Mouse (Mus musculus) stomach, embryonic 14.5 days (tissue): ENCODE results near the gene Ift81. TPM values are rescaled to one million over a fixed set of nuclear protein-coding genes. Genes with fewer than 3 reads are reported as not detected.

Experiments used
- ATAC-seq: fragments of 200-750 bp; cut with Nextera tagmentation; 2 replicates; pipeline ENCODE4 v1.8.0; 2017; ENCODE audit warnings: low read depth, moderate TSS enrichment; ENCODE audit not compliant: insufficient number of reproducible peaks, insufficient read depth, low FRiP score
- H3K27ac ChIP-seq: fragments of 300-500 bp; sonication (generic); 2 replicates; pipeline ENCODE4 v1.5.1; 2014; ENCODE audit warnings: mild to moderate bottlenecking, low read length, moderate library complexity, mixed read lengths
- H3K27me3 ChIP-seq: fragments of 300-500 bp; sonication (generic); 2 replicates; pipeline ENCODE4 v1.6.1; 2014; ENCODE audit warnings: low read length, control low read depth, mixed read lengths; ENCODE audit not compliant: control insufficient read depth, insufficient read depth
- H3K36me3 ChIP-seq: fragments of 300-500 bp; sonication (generic); 2 replicates; pipeline ENCODE4 v1.6.1; 2014; ENCODE audit warnings: mild to moderate bottlenecking, control low read depth, low read length, moderate library complexity, mixed read lengths; ENCODE audit not compliant: control insufficient read depth, insufficient read depth
- H3K4me1 ChIP-seq: fragments of 300-500 bp; sonication (generic); 2 replicates; pipeline ENCODE4 v1.6.1; 2014; ENCODE audit warnings: low read length, control low read depth, mixed read lengths; ENCODE audit not compliant: control insufficient read depth, insufficient read depth
- H3K4me2 ChIP-seq: fragments of 300-500 bp; sonication (generic); replicated peaks from 2 replicates; pipeline ENCODE4 v1.6.1; 2014; ENCODE audit warnings: low read depth, low read length, control low read depth
- H3K4me3 ChIP-seq: fragments of 300-500 bp; sonication (generic); 2 replicates; pipeline ENCODE4 v1.5.1; 2014; ENCODE audit warnings: low read depth, low read length, control low read depth
- H3K9ac ChIP-seq: fragments of 300-500 bp; sonication (generic); replicated peaks from 2 replicates; pipeline ENCODE4 v1.6.1; 2014; ENCODE audit warnings: low read depth, mild to moderate bottlenecking, control low read depth, low read length, moderate library complexity, mixed read lengths
- H3K9me3 ChIP-seq: fragments of 300-500 bp; sonication (generic); 2 replicates; pipeline ENCODE4 v1.6.1; 2016; ENCODE audit warnings: low read depth, low read length, control low read depth; ENCODE audit not compliant: control insufficient read depth
- WGBS: fragments of 180-500 bp; shearing (Covaris S2); extraction: QIAGEN DNeasy Blood & Tissue Kit; methylation state at CpG from one replicate; pipeline ENCODE4 v1.1.7; 2014; 5-methylcytosine and 5-hydroxymethylcytosine counted together
- polyA plus RNA-seq: library from polyadenylated mRNA; unstranded; fragments of >200 nt; fragmentation: Nextera tagmentation; extraction: Ambion mirVana; gene quantifications from 2 replicates; pipeline ENCODE4 v1.2.1, GENCODE M21; 2014

Gene Ift81
- polyA plus RNA-seq, 1 experiment from 2014 or later = 50.8 TPM

DNA sequence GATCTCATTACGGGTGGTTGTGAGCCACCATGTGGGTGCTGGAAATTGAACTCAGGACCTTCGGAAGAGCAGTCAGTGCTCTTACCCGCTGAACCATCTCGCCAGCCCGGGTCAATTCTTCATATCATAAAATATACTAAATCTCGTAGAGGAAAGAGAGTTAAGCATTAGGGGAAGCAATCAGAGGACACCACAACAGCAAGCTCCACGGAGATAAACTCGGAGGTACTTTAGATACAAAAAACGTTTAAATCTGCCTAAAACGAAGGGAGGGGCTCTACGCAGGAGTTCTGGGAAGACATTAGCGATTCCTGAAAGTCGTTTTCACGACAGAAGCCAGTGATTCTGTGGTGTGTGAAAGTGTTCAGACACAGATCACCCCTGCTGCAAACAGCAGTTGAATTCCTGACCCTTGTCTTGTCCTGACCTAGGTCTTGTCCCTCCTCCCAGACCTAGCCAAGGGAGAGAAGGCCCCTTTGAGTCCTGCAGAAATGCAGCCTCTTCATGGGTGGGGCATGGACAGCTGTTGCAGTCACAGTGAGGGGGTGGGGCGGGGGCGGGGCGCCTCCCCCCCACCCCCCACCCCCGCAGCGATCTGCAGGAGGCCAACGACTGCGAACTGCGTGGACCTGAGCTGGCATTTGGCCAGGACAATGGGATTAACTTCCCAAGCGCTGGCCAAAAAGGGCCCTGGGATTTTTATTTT lies 100.7 kb downstream of the Ift81 start:
- ATAC-seq = no peak
- WGBS = 42% methylated on average over 23 of the region's 23 CpGs
- H3K27me3 ChIP-seq = no peaks in the 10 kb centered on the region
- peaks cover 30% of the 10 kb centered on the region for H3K4me1 ChIP-seq
- no peaks in the 10 kb centered on the region for H3K36me3 ChIP-seq
- no peak overlapping the region for H3K4me3 ChIP-seq
- H3K9me3 ChIP-seq = no peaks in the 10 kb centered on the region
- H3K9ac ChIP-seq = no peak overlapping the region
- H3K27ac ChIP-seq = no peak overlapping the region
- peak overlapping the region; percentile 19 for H3K4me2 ChIP-seq

DNA sequence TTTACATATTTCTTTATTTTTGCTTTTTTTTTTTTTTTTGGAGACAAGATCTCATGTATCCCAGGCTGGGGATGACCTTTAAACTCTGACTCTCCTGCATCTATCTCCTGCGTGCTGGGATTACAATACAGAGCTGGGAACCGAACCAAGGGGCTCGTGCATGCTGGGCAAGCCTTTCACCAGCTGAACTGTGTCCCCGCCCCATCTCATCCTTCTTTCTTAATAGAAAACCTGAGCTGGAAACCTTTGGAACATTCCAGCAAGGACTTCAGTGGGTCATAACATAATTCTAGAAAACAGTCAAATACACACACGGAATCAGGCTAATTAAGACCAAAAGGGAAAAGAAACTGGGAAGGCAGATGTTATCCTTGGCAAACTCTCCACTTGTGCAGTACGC lies 102.3 kb downstream of the Ift81 start:
- Histone ChIP-seq H3K4me1 (peaks cover 23% of the 10 kb centered on the region), H3K36me3 (no peaks in the 10 kb centered on the region), H3K27me3 (no peaks in the 10 kb centered on the region), H3K4me2 (no peak overlapping the region), H3K9me3 (no peaks in the 10 kb centered on the region), H3K27ac (peak overlapping the region; percentile 79; the same call in 1 of the 2 replicates), H3K9ac (no peak overlapping the region), H3K4me3 (no peak overlapping the region)
- no peak for ATAC-seq
- WGBS = 58% methylated on average over 6 of the region's 6 CpGs

DNA sequence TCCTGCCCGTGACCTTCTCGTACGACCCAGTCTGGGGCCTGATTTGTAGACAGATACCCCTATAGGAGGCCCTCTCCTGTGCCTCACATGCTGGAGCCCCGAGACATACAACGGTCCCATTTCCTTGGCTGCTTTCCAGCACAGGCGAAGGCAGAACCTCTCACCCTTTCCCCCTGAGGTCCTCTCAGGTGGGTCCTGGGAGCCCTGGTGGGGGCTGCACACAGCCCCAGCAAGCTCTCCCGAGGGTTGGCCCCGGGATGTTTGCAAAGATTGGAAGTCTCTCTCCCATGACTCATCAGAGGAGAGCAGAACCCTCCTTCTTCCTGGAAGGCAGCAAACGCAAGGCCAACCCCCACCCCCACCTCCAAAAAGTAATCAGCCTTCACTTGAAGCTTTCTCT lies 102.9 kb downstream of the Ift81 start:
- ATAC-seq = peak; percentile 47
- Histone ChIP-seq H3K4me1 (peaks cover 23% of the 10 kb centered on the region), H3K27me3 (no peaks in the 10 kb centered on the region), H3K4me2 (no peak overlapping the region), H3K9me3 (no peaks in the 10 kb centered on the region), H3K9ac (no peak overlapping the region), H3K4me3 (no peak overlapping the region), H3K27ac (peak overlapping the region; percentile 79), H3K36me3 (no peaks in the 10 kb centered on the region)
- WGBS = 17% methylated on average over 9 of the region's 9 CpGs

DNA sequence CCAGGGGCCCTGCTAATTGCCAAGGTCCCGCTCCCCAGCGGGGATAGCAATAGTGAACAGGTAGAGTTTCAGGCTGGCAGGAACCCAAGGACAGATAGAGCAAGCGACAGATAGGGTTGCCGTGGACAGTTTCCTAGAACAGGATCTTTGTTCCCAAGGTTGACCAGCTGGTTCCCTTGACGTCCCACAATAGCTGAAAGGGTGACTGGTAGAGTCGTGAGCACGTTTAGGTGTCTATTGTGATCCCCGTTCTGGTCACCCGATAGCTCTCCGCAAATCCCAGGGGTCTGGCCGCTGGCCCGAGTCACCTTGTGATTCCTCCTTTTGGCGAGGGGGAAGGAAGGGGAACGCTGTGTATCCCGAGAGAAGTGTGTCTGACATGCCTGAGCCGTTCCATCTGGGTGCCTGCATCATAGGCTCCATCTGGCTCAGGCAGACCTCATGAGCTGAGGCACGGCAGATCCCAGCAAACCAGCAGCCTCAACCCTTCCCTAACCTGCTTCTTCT lies 103.6 kb downstream of the Ift81 start:
- Histone ChIP-seq H3K9ac (no peak overlapping the region), H3K4me2 (no peak overlapping the region; the same call in 1 of the 2 replicates), H3K27ac (peak overlapping the region; percentile 79), H3K27me3 (no peaks in the 10 kb centered on the region), H3K4me3 (no peak overlapping the region), H3K9me3 (no peaks in the 10 kb centered on the region), H3K36me3 (no peaks in the 10 kb centered on the region), H3K4me1 (peaks cover 23% of the 10 kb centered on the region)
- ATAC-seq = peak; percentile 51; the same call in 1 of the 2 replicates
- 44% methylated on average over 17 of the region's 17 CpGs for WGBS

DNA sequence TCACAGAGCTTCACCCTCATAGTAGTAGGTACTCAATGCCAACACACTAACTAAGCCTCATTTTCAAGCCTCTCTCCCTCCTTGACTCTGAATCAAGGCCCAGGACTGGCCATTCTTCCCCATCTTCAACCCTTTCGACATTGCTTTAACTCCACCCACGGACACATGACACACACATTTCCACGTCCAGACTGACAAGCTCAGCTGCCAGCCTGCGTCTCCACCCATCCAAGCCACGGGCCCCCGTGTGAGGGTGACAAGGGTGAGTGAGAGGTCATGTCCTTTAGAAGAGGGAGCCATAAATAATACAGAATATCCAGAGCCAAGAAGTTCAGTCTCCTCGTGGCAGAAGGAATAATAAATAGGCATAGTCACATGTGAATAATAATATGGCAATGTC lies 104.7 kb downstream of the Ift81 start:
- H3K4me2 ChIP-seq = no peak overlapping the region
- H3K36me3 ChIP-seq = no peaks in the 10 kb centered on the region
- no peaks in the 10 kb centered on the region for H3K27me3 ChIP-seq
- ATAC-seq = no peak
- no peak overlapping the region for H3K27ac ChIP-seq
- peaks cover 23% of the 10 kb centered on the region for H3K4me1 ChIP-seq
- H3K4me3 ChIP-seq = no peak overlapping the region
- H3K9me3 ChIP-seq = no peaks in the 10 kb centered on the region
- H3K9ac ChIP-seq = no peak overlapping the region
- 43% methylated on average over 7 of the region's 7 CpGs for WGBS

DNA sequence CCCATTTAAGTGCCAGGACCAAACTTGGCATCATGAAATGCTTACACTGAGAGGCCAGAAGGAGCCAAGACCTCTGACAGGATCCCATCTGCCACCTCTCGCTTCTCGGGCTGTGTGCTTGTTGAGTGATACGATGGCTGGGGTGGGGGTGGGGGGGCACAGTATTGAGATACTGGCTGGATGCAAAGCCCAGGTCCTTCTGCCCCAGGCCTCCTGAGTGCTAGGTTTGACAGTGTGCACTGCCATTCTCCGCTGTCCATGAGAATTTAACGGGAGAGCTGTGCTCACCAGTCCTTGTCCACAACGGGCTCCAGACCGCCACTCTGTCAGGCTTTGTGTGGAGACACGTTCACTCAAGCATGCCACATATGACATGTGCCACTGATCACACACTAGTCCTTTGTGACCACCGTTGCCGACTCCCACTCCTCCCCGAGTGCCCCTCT lies 105.4 kb downstream of the Ift81 start:
- 88% methylated on average over 11 of the region's 11 CpGs for WGBS
- H3K9ac ChIP-seq = no peak overlapping the region

DNA sequence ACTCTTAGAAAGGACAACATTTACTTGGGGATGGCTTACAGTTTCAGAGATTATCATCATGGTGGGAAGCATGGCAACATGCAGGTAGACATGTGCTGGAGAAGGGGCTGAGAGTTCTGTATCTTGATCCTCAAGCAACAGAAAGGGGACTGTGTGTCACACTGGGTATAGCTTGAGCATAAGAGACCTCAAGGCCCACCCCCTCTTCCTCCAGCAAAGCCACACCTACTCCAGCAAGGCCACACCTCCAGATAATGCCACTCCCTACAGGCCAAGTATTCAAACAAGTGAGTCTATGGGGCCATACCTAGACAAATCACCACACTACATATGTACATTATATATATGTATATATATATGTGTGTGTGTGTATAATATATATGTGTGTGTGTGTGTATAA lies 106.9 kb downstream of the Ift81 start:
- no peak overlapping the region for H3K4me3 ChIP-seq
- no peak overlapping the region for H3K9ac ChIP-seq
- H3K36me3 ChIP-seq = no peaks in the 10 kb centered on the region
- ATAC-seq = no peak
- H3K27me3 ChIP-seq = no peaks in the 10 kb centered on the region
- no peaks in the 10 kb centered on the region for H3K9me3 ChIP-seq
- H3K27ac ChIP-seq = no peak overlapping the region
- H3K4me2 ChIP-seq = no peak overlapping the region
- H3K4me1 ChIP-seq = peaks cover 23% of the 10 kb centered on the region

More for the DNA sequence above, 105.4 kb downstream of the Ift81 start:
- no peaks in the 10 kb centered on the region for H3K36me3 ChIP-seq
- H3K4me2 ChIP-seq = no peak overlapping the region
- H3K27me3 ChIP-seq = no peaks in the 10 kb centered on the region
- no peak overlapping the region for H3K27ac ChIP-seq
- H3K4me3 ChIP-seq = no peak overlapping the region
- ATAC-seq = no peak
- H3K9me3 ChIP-seq = no peaks in the 10 kb centered on the region
- H3K4me1 ChIP-seq = peaks cover 18% of the 10 kb centered on the region

DNA sequence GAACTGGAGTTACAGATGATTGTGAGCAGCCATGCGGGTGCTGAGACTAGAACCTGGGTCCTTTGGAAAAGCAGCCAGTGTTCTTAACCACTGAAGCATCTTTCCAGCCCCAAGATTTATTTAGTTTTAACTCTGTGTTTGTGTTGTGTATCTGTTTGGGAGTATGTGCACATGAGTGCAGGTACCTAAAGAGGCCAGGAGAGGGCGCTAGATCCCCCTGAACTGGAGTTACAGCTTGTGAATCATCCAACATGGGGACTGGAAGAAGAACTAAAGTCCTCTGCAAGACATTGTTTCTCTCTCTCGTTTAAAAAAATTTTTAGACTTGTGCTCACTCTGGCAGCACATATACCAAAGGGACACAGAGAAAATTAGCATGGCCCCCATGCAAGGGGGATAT lies 107.9 kb downstream of the Ift81 start:
- WGBS = 88% methylated on average over 3 of the region's 3 CpGs
- no peaks in the 10 kb centered on the region for H3K36me3 ChIP-seq
- no peak overlapping the region for H3K9ac ChIP-seq
- no peak overlapping the region for H3K4me2 ChIP-seq
- H3K27me3 ChIP-seq = no peaks in the 10 kb centered on the region
- no peak overlapping the region for H3K4me3 ChIP-seq
- H3K4me1 ChIP-seq = peaks cover 20% of the 10 kb centered on the region
- ATAC-seq = no peak
- H3K9me3 ChIP-seq = no peaks in the 10 kb centered on the region
- H3K27ac ChIP-seq = no peak overlapping the region

DNA sequence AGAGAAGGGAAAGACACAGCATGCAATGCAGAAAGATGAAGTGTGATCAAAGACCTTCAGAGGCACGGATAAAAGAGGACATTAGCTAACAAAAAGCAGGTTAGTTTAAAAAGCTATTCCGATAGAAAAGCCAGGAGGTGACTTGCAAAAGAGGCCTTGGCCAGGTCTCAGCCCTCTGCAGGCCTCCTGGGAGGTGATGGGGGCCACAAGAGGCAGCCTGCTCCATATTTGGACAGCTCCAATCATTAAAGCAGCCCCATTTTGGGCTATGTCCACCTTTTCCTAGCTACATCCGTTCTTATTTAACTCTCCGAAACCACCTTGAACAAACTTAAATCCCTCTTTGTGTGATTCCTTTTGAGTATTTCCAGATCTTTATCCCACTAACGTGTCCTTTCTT lies 108.8 kb downstream of the Ift81 start:
- Histone ChIP-seq H3K9me3 (no peaks in the 10 kb centered on the region), H3K27me3 (no peaks in the 10 kb centered on the region), H3K4me1 (peaks cover 11% of the 10 kb centered on the region), H3K27ac (no peak overlapping the region), H3K4me3 (no peak overlapping the region), H3K9ac (no peak overlapping the region), H3K36me3 (no peaks in the 10 kb centered on the region), H3K4me2 (no peak overlapping the region)
- WGBS = 66% methylated on average over 5 of the region's 5 CpGs
- ATAC-seq = no peak
